Mouse (Mus musculus) layer of hippocampus, adult 8-10 months (tissue): ENCODE results near the gene Ttll5. TPM values are rescaled to one million over a fixed set of nuclear protein-coding genes. Genes with fewer than 3 reads are reported as not detected.

Experiments
- DNase-seq, 2 experiments: peaks; one replicate each; pipeline ENCODE4 v3.0.0; 2022; ENCODE audit warnings: low spot score in 2 of 2
- total RNA-seq, 4 experiments: library from RNA; stranded (reverse); gene quantifications; 2 replicates each; pipeline ENCODE4 v1.2.4; 2022

Ttll5 gene
- total RNA-seq, 4 experiments from 2014 or later, result 43.8 to 55.8 (median 51.1) TPM

- no peak for DNase-seq
These were observed 222.9 kb downstream of the Ttll5 start for GRCm38 (mm10) chr12:86047376-86047775.

- no peak for DNase-seq
These were observed 225.4 kb downstream of the Ttll5 start for GRCm38 (mm10) chr12:86049813-86050212.

GRCm38 (mm10) chr12:86051477-86051876 lies 227.0 kb downstream of the Ttll5 start:
- DNase-seq, result no peak

- no peak for DNase-seq
These were observed 230.8 kb downstream of the Ttll5 start for GRCm38 (mm10) chr12:86055306-86055705.

GRCm38 (mm10) chr12:86056976-86057375 lies 232.5 kb downstream of the Ttll5 start:
- DNase-seq, result no peak

GRCm38 (mm10) chr12:86057516-86057915 lies 233.1 kb downstream of the Ttll5 start:
- DNase-seq, result no peak

GRCm38 (mm10) chr12:86059341-86059740 lies 234.9 kb downstream of the Ttll5 start:
- DNase-seq, result no peak

- no peak for DNase-seq
These were observed 240.3 kb downstream of the Ttll5 start for GRCm38 (mm10) chr12:86064796-86065195.

- DNase-seq, result peak; percentile 58 to 63
These were observed 247.0 kb downstream of the Ttll5 start for GRCm38 (mm10) chr12:86071432-86071831.

- peak in 1 of 2 experiments; percentile 32 for DNase-seq
These were observed 250.2 kb downstream of the Ttll5 start for GRCm38 (mm10) chr12:86074681-86075080.

GRCm38 (mm10) chr12:86075358-86075757 lies 250.9 kb downstream of the Ttll5 start:
- DNase-seq, result no peak

- peak in 1 of 2 experiments; percentile 42 for DNase-seq
These were observed 252.0 kb downstream of the Ttll5 start for GRCm38 (mm10) chr12:86076321-86076901.

GRCm38 (mm10) chr12:86077322-86077721 lies 252.9 kb downstream of the Ttll5 start:
- DNase-seq, result no peak

GRCm38 (mm10) chr12:86077736-86078135 lies 253.3 kb downstream of the Ttll5 start:
- DNase-seq, result no peak

- DNase-seq, result no peak
These were observed 253.7 kb downstream of the Ttll5 start for GRCm38 (mm10) chr12:86078176-86078552.

- DNase-seq, result peak in 1 of 2 experiments; percentile 38
These were observed 254.2 kb downstream of the Ttll5 start, which contains the start of gene Tgfb3 for GRCm38 (mm10) chr12:86078553-86079201. Gene Tgfb3 (minus strand): TSS chr12:86079041.

GRCm38 (mm10) chr12:86079202-86079667 lies 254.8 kb downstream of the Ttll5 start:
- peak; percentile 85 to 92 for DNase-seq

GRCm38 (mm10) chr12:86082481-86083012 lies 258.1 kb downstream of the Ttll5 start, which contains the start of gene Ift43:
Gene Ift43 (plus strand): TSS chr12:86082541.
- DNase-seq, result peak; percentile 78 to 81

GRCm38 (mm10) chr12:86085873-86086272 lies 261.4 kb downstream of the Ttll5 start:
- DNase-seq, result peak in 1 of 2 experiments; percentile 43

- DNase-seq, result no peak
These were observed 262.1 kb downstream of the Ttll5 start for GRCm38 (mm10) chr12:86086550-86086949.

- DNase-seq, result no peak
These were observed 263.6 kb downstream of the Ttll5 start for GRCm38 (mm10) chr12:86088042-86088441.

- no peak for DNase-seq
These were observed 266.3 kb downstream of the Ttll5 start for GRCm38 (mm10) chr12:86090764-86091163.
